Mouse (Mus musculus) limb, embryonic 14.5 days (tissue): Measurements from ENCODE around the gene Rap1gap. TPM values are rescaled to one million over a fixed set of nuclear protein-coding genes. Genes with fewer than 3 reads are reported as not detected.

Source experiments
- ATAC-seq: fragments of 200-750 bp; cut with Nextera tagmentation; 2 replicates; pipeline ENCODE4 v1.8.0; 2017; ENCODE audit warnings: low read depth, moderate number of reproducible peaks, moderate TSS enrichment; ENCODE audit not compliant: low FRiP score
- DNase-seq: peaks from one replicate; pipeline ENCODE4 v3.0.0-alpha.2; 2015; ENCODE audit warnings: low spot score
- H3K27ac ChIP-seq: fragments of 300-500 bp; sonication (generic); replicated peaks from 2 replicates; pipeline ENCODE4 v1.5.1; 2014; ENCODE audit warnings: low read depth, mild to moderate bottlenecking, low read length, moderate library complexity, mixed read lengths
- H3K27me3 ChIP-seq: fragments of 300-500 bp; sonication (generic); 2 replicates; pipeline ENCODE4 v1.6.1; 2014; ENCODE audit warnings: low read length, mixed read lengths; ENCODE audit not compliant: control insufficient read depth, insufficient read depth
- H3K36me3 ChIP-seq: fragments of 300-500 bp; sonication (generic); 2 replicates; pipeline ENCODE4 v1.6.1; 2014; ENCODE audit warnings: mild to moderate bottlenecking, low read length, moderate library complexity, mixed read lengths; ENCODE audit not compliant: control insufficient read depth, insufficient read depth
- H3K4me1 ChIP-seq: fragments of 300-500 bp; sonication (generic); 2 replicates; pipeline ENCODE4 v1.6.1; 2014; ENCODE audit warnings: antibody characterized with exemption, low read length, mixed read lengths; ENCODE audit not compliant: control insufficient read depth, insufficient read depth
- H3K4me2 ChIP-seq: fragments of 300-500 bp; sonication (generic); replicated peaks from 2 replicates; pipeline ENCODE4 v1.6.1; 2014; ENCODE audit warnings: low read depth, mild to moderate bottlenecking, low read length, moderate library complexity; ENCODE audit not compliant: severe bottlenecking
- H3K4me3 ChIP-seq: fragments of 300-500 bp; sonication (generic); replicated peaks from 2 replicates; pipeline ENCODE4 v1.5.1; 2014; ENCODE audit warnings: low read length
- H3K9ac ChIP-seq: fragments of 300-500 bp; sonication (generic); 2 replicates; pipeline ENCODE4 v1.6.1; 2014; ENCODE audit warnings: mild to moderate bottlenecking, low read depth, low read length, moderate library complexity; ENCODE audit not compliant: severe bottlenecking
- H3K9me3 ChIP-seq: fragments of 300-500 bp; sonication (generic); 2 replicates; pipeline ENCODE4 v1.6.1; 2016; ENCODE audit warnings: low read length; ENCODE audit not compliant: control insufficient read depth
- POLR2A ChIP-seq: fragments of 200-500 bp; IDR thresholded peaks from 2 replicates; pipeline ENCODE4 v1.8.0; 2012; ENCODE audit warnings: inconsistent platforms, mild to moderate bottlenecking, moderate library complexity, borderline replicate concordance; ENCODE audit not compliant: insufficient read depth, insufficient read length; ENCODE audit errors: extremely low read depth
- WGBS: fragments of 180-500 bp; shearing (Covaris S2); extraction: QIAGEN DNeasy Blood & Tissue Kit; methylation state at CpG from one replicate; pipeline ENCODE4 v1.1.7; 2014; 5-methylcytosine and 5-hydroxymethylcytosine counted together
- polyA plus RNA-seq, 2 experiments: library from polyadenylated mRNA; depleted of rRNA in 1 of 2; stranded (reverse) in 1 of 2; unstranded in 1 of 2; fragments of >200 nt; fragmentation: Nextera tagmentation in 1 of 2; extraction: Ambion mirVana in 1 of 2; gene quantifications; 2 replicates each; pipeline versions ENCODE4 v1.2.1 to v1.2.3; 2012 to 2014

Rap1gap gene
- 35.2 and 43.2 TPM in 2 replicates for polyA plus RNA-seq (2012; rRNA removed)
- 11.9 and 12.5 TPM in 2 replicates for polyA plus RNA-seq (2014; fragmentation: Nextera tagmentation; extraction: Ambion mirVana)

- ATAC-seq (no peak), DNase-seq (peak; percentile 27)
- Histone ChIP-seq H3K4me2 (peak within 1 kb of the TSS; percentile 95), H3K27ac (no peak within 1 kb of the TSS), H3K9me3 (no peaks in the 10 kb centered on the region), H3K36me3 (no peaks in the 10 kb centered on the region), H3K9ac (peak within 1 kb of the TSS; percentile 57), H3K4me3 (peak within 1 kb of the TSS; percentile 49), H3K27me3 (peaks cover 20% of the 10 kb centered on the region), H3K4me1 (0 out of 2 replicates have a peak, but pooled peaks cover 3% of the 10 kb centered on the region)
- no peak for TF ChIP-seq POLR2A
- WGBS, result 2% methylated on average over 16 of the region's 44 CpGs
Measured at GRCm38 (mm10) chr4:137664433-137664979, at the start of gene Rap1gap. Rap1gap (plus strand) TSS chr4:137664726.

GRCm38 (mm10) chr4:137622847-137623246 lies 41.7 kb upstream of the Rap1gap start:
- Histone ChIP-seq H3K4me2 (no peak overlapping the region), H3K4me3 (no peak overlapping the region), H3K27me3 (no peaks in the 10 kb centered on the region), H3K36me3 (peaks cover 96% of the 10 kb centered on the region), H3K4me1 (no peaks in the 10 kb centered on the region), H3K9ac (no peak overlapping the region), H3K27ac (no peak overlapping the region), H3K9me3 (no peaks in the 10 kb centered on the region)
- TF ChIP-seq POLR2A, result no peak
- 94% methylated on average over 8 of the region's 8 CpGs for WGBS
- ATAC-seq (no peak), DNase-seq (no peak)

- H3K4me2 ChIP-seq, result no peak overlapping the region
- H3K27me3 ChIP-seq, result no peaks in the 10 kb centered on the region
- 77% methylated on average over 8 of the region's 8 CpGs for WGBS
- DNase-seq, result no peak
- TF ChIP-seq POLR2A, result no peak
- peaks cover 92% of the 10 kb centered on the region for H3K36me3 ChIP-seq
- H3K4me3 ChIP-seq, result no peak overlapping the region
- no peaks in the 10 kb centered on the region for H3K9me3 ChIP-seq
- H3K27ac ChIP-seq, result no peak overlapping the region
- no peak overlapping the region for H3K9ac ChIP-seq
- no peak for ATAC-seq
- no peaks in the 10 kb centered on the region for H3K4me1 ChIP-seq
Measured at GRCm38 (mm10) chr4:137627476-137628235, 36.9 kb upstream of the Rap1gap start.

DNA sequence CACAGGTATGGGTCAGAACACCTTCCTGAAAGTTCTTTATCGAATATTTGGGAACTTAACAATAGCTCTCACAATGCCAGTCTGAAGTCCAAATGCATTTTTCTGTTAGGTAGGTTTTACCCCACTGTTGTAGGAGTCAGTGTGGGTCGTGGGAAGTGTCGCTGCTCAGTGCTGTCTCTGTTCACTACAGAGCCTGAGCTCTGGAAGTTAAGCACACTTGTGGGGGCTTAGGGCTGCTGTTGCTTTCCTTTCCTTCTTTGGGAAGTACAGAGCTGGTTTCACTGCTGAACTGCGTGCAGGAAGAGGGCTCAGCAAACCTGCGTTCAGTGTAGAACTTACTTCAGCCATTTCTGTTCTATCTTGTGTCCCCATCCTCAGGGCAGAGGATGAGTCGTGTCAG lies 36.1 kb upstream of the Rap1gap start:
- H3K9me3 ChIP-seq, result no peaks in the 10 kb centered on the region
- H3K4me3 ChIP-seq, result no peak overlapping the region
- no peaks in the 10 kb centered on the region for H3K27me3 ChIP-seq
- no peaks in the 10 kb centered on the region for H3K4me1 ChIP-seq
- WGBS, result 92% methylated on average over 6 of the region's 6 CpGs
- H3K9ac ChIP-seq, result no peak overlapping the region
- DNase-seq, result no peak
- no peak overlapping the region for H3K27ac ChIP-seq
- ATAC-seq, result no peak
- TF ChIP-seq POLR2A, result no peak
- peaks cover 92% of the 10 kb centered on the region for H3K36me3 ChIP-seq
- H3K4me2 ChIP-seq, result no peak overlapping the region

- 85% methylated on average over 7 of the region's 7 CpGs for WGBS
- ATAC-seq, result no peak
- no peaks in the 10 kb centered on the region for H3K4me1 ChIP-seq
Measured at GRCm38 (mm10) chr4:137629354-137629753, 35.2 kb upstream of the Rap1gap start.

More at GRCm38 (mm10) chr4:137629354-137629753, 35.2 kb upstream of the Rap1gap start:
- peaks cover 91% of the 10 kb centered on the region for H3K36me3 ChIP-seq
- H3K4me2 ChIP-seq, result no peak overlapping the region
- DNase-seq, result no peak
- no peaks in the 10 kb centered on the region for H3K9me3 ChIP-seq
- no peak overlapping the region for H3K27ac ChIP-seq
- H3K27me3 ChIP-seq, result no peaks in the 10 kb centered on the region
- TF ChIP-seq POLR2A, result no peak
- no peak overlapping the region for H3K9ac ChIP-seq
- no peak overlapping the region for H3K4me3 ChIP-seq
